Mouse (Mus musculus): ENCODE results near the gene Gm4340.
"Not testable (repeated sequence)": the region's sequence is repeated elsewhere in the genome, so short reads cannot be mapped to it uniquely, and the experiment has no call there.

Gm4340 gene

DNA sequence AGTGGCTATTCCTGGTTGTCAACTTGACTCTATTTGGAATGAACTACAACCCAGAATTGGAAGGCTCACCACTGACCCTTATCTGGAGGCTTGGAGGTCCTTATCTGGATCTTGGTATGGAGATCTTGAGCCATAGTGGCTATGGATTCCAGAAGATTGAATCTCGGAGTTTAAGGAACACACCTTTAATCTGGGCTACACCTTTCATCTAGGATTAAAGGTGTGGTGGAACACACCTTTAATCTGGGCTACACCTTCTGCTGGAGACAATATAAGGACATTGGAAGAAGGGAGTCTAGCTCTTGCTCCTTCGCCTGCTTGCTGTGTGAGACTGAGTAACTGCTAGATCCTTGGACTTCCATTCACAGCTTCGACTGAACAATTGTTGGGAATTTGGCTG, at the start of gene Gm4340:
Gm4340 (plus strand) TSS at position 301 of the 400 bp plus-strand sequence.
- not testable (repeated sequence) for DNase-seq

GRCm38 (mm10) chr10:104151197-104151596, 42.6 kb upstream of the Gm4340 start, which contains the start of gene Gm6763:
Gene Gm6763, plus strand, starts transcription at chr10:104151497.
- DNase-seq, result not testable (repeated sequence)

DNA sequence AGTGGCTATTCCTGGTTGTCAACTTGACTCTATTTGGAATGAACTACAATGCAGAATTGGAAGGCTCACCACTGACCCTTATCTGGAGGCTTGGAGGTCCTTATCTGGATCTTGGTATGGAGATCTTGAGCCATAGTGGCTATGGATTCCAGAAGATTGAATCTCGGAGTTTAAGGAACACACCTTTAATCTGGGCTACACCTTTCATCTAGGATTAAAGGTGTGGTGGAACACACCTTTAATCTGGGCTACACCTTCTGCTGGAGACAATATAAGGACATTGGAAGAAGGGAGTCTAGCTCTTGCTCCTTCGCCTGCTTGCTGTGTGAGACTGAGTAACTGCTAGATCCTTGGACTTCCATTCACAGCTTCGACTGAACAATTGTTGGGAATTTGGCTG, 34.1 kb upstream of the Gm4340 start, which contains the start of gene Gm8764:
Gm8764 (plus strand) TSS at position 301 of the 400 bp plus-strand sequence.
- DNase-seq, result not testable (repeated sequence)

GRCm38 (mm10) chr10:104168215-104168614, 25.6 kb upstream of the Gm4340 start, which contains the start of gene Gm21304:
Gene Gm21304, plus strand, starts transcription at chr10:104168515.
- not testable (repeated sequence) for DNase-seq

DNA sequence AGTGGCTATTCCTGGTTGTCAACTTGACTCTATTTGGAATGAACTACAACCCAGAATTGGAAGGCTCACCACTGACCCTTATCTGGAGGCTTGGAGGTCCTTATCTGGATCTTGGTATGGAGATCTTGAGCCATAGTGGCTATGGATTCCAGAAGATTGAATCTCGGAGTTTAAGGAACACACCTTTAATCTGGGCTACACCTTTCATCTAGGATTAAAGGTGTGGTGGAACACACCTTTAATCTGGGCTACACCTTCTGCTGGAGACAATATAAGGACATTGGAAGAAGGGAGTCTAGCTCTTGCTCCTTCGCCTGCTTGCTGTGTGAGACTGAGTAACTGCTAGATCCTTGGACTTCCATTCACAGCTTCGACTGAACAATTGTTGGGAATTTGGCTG, 17.1 kb upstream of the Gm4340 start, which contains the start of gene Gm21312:
Gm21312 (plus strand) TSS at position 301 of the 400 bp plus-strand sequence.
- not testable (repeated sequence) for DNase-seq

DNA sequence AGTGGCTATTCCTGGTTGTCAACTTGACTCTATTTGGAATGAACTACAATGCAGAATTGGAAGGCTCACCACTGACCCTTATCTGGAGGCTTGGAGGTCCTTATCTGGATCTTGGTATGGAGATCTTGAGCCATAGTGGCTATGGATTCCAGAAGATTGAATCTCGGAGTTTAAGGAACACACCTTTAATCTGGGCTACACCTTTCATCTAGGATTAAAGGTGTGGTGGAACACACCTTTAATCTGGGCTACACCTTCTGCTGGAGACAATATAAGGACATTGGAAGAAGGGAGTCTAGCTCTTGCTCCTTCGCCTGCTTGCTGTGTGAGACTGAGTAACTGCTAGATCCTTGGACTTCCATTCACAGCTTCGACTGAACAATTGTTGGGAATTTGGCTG, 8.6 kb upstream of the Gm4340 start, which contains the start of gene Gm20765:
Gm20765 (plus strand) TSS at position 301 of the 400 bp plus-strand sequence.
- not testable (repeated sequence) for DNase-seq

DNA sequence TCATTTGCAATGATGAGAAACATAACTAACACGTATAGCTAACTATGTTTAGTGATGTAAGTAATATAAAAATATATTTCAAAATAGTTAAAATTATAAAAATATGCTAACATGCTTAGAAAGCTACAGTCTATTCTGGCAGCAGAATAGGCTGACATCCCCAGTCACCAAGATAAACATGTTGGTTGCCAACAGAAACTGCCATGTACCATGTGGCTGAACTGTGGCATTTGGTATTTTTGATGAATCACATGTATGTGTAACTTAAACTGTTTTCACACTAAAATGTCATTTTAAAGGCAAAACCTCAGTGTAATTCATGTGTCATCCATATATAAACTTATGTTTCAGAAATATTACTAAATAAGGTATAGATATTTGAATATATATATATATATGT, 15.8 kb downstream of the Gm4340 start:
- no peak for DNase-seq

DNA sequence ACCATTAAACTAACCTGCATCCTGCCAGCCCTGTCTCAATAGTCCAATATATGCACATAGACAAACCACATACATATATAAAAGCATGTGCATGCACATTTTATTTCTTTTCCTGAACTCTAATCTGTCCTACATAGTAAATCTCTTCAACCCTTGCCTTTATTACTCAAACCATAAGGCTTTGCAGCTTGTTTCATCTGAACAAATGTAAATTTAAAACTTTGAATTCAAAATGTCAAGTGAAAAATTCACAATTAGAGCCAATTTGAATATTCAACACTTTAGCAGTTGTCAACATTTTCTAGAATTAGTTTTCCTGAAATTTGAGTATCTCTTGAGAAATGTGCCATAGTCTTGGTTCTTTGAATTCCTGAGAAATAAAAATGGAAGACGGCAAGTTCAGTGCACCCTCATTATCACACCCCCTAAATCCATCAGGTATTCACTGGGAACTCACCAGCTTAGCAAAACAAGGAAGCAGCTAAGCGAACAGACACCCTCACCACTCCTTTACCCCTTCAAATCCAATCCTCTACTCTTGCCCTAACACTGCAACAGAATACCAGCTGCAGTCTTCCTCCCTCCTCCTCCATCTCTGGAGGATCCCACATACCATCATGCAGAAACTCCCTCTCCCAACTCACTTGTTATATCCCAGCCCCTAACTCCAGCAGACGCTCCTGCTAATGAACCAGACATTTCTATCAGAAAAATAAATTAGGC, 16.6 kb downstream of the Gm4340 start:
- DNase-seq, result peak; percentile 2

DNA sequence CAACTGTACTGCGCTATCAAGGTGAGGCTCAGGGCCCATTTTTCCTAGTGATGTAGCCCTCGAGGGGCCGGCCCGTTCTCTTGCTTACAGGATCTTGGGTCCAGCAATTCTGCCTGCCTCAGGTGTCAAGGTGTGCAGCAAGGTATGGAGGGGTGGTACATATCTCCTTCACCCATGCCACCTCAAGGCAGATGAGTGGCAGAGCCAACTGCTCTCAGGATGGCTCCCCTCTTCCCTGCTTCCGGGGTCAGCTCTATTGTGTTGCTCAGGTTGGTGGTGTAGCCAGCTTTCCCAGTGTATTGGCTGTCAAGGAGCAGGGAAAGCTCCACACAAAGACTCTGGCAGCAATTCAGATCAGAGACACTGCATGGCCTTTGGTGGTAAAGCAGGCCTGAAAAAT, 20.7 kb downstream of the Gm4340 start:
- DNase-seq, result no peak

DNA sequence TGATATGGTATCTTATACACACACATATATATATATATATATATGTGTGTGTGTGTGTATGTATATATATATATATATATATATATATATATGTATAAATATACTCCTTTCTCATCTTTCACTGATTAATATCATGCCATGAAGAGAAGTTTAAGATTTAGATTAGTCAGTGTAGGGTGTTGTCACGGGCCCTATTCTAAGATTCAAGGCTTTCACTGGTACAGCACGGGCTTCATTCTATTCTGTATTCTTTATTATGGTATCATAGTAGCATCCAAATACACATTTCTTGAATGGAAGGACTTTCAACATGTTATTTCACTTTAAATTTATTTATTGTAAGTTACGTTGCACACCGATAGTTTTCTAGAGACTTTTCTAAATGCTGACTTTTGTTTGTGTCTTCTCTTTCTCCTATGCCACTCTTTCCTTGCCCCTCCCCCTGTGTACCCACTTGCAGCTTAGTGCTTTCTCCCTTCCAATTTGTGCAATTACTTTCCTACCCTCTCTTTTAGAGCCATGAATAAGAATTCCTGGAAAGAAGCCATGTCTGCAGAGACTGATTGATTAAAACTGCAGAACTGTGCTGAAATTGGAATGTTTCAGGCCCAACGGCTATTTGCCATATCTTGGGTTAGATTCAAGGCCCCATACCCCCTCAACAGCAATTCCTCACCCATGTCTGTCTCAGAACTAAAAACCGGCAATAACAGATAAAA, 26.6 kb downstream of the Gm4340 start:
- no peak for DNase-seq
